Mouse (Mus musculus) lung, postnatal 0 days (tissue): ENCODE measurements at regions not wholly inside any gene's neighbourhood (a gene's known extent, or its start where the extent isn't known, plus 50 kb on each side); places are given as distances from the start of the nearest gene placed in this dataset.

Experiments used
- CTCF ChIP-seq: IDR thresholded peaks from 2 replicates; pipeline ENCODE4 v1.5.1; 2016; ENCODE audit warnings: antibody characterized with exemption, mild to moderate bottlenecking
- EP300 ChIP-seq: IDR thresholded peaks from 2 replicates; pipeline ENCODE4 v1.6.1; 2016; ENCODE audit warnings: antibody characterized with exemption, mild to moderate bottlenecking, control low read depth

DNA sequence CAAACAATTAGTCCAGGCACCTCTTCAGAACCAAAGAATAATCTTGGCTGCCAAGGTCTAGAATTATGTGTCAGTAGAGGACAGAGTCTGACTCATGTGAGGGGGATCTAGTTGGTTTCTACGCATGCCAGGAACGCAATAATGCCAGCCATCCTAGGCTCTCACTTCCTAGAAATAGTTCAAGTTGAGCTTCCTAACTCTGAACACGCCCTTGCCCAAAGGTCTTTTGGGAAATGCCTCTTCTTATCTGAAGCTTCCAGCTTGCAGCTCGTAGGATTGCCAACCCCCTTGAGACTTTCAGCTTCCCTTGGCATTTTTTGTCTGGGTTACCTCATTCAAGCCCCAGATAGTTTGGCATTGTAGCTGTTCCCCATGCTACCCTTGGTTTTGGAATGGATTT lies 233.1 kb downstream of the Epha4 start:
- TF ChIP-seq CTCF (no peak), EP300 (no peak)
